Mouse (Mus musculus) brain, embryonic 14.5 days (tissue): Measurements from ENCODE around the gene Lpar3.

Experiments used
- CTCF ChIP-seq: fragments of 200-500 bp; IDR thresholded peaks from 2 replicates; pipeline ENCODE4 v1.5.1; 2012; ENCODE audit warnings: inconsistent platforms, mild to moderate bottlenecking, moderate library complexity, borderline replicate concordance; ENCODE audit not compliant: insufficient read depth, insufficient read length; ENCODE audit errors: extremely low read depth
- POLR2A ChIP-seq: fragments of 200-500 bp; IDR thresholded peaks from 2 replicates; pipeline ENCODE4 v1.6.1; 2012; ENCODE audit warnings: mild to moderate bottlenecking, inconsistent platforms, borderline replicate concordance; ENCODE audit not compliant: poor library complexity, insufficient read depth, insufficient read length, severe bottlenecking; ENCODE audit errors: extremely low read depth

DNA sequence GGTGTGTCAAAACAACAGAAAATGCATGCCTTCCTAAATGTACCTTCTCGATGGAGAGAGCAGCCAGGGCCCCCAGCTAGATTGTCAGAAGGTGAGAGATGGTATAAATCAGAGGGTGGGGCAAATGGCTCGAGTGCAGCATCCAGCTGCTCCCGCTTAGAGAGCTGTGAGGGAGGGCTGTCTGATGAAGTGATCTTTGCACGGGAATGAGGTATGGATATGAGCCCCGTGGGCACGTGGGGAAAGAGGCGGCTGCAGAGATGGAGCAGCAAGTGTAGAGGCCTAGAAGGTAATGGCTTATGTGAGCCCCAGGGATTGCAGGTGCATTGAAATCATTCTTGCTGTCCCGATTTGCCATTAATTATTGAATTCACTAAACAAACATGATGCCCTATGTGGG, 15.5 kb downstream of the Lpar3 start:
- TF ChIP-seq CTCF (no peak), POLR2A (no peak)
